Mouse (Mus musculus) left cerebral cortex, postnatal 10 days (tissue): ENCODE measurements at regions not wholly inside any gene's neighbourhood (a gene's known extent, or its start where the extent isn't known, plus 50 kb on each side); places are given as distances from the start of the nearest gene placed in this dataset.
A peak's percentile ranks its signal among the peaks of the same experiment; 100 is the strongest.

ENCODE experiments used
- DNase-seq, 2 experiments: peaks; one replicate each; pipeline ENCODE4 v3.0.0; 2021 to 2022; ENCODE audit warnings: low spot score in 2 of 2, mixed read lengths in 1 of 2; ENCODE audit errors: extremely low spot score in 1 of 2
- intact Hi-C: fragments of 180-260 bp; cut with DNase I; formaldehyde crosslinking; loops from one replicate; pipeline ENCODE4 v1.15.1; 2025

GRCm38 (mm10) chr5:19130639-19131038 is 96.2 kb upstream of the Magi2 start:
- intact Hi-C loops = no loop called here
- DNase-seq = no peak

- no peak for DNase-seq
- intact Hi-C loops = no loop called here
Observed at GRCm38 (mm10) chr5:19154511-19154910, 72.3 kb upstream of the Magi2 start.

GRCm38 (mm10) chr5:19158191-19158590 is 68.6 kb upstream of the Magi2 start:
- peak in 1 of 2 experiments; percentile 1 for DNase-seq
- intact Hi-C loops = no loop called here

GRCm38 (mm10) chr5:19160256-19160655 is 66.6 kb upstream of the Magi2 start:
- intact Hi-C loops = no loop called here
- DNase-seq = no peak
